Mouse (Mus musculus): ENCODE results near the gene Rapgef4. TPM values are rescaled to one million over a fixed set of nuclear protein-coding genes. Genes with fewer than 3 reads are reported as not detected.

Gene Rapgef4
- polyA plus RNA-seq (2014; fragmentation: Nextera tagmentation; extraction: Ambion mirVana), result 2.3 and 2.9 TPM in 2 replicates

DNA sequence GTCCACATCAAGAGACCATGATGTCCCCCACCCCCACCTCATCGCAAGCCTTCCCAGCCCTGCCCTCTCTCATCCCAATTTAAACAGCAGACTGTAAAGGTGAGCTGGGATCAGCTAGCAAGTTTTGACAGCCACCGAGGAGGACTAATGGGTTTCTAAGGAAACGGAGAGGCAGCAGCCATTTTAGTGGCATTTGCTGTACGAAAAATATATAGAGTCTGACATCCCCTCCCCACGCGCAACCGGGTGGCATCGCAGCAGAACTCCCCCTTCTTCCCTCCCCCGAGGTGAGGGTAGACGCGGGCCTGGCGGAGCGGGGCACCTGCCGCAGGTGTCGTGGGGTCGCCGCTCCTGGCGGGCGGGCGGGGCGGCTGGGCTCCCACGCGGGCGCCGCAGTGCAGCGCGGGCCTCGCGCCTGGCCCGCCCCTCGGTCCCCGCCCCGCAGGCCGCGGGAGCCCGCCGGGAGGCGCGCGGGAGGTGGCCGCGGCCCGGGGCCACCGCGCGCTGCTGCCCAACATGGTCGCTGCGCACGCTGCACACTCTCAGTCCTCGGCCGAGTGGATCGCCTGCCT lies at the start of gene Rapgef4:
Gene Rapgef4 (plus strand): TSS at position 470 of the 572 bp plus-strand sequence.
- ATAC-seq (ENCODE audit: low FRiP score), result peak; percentile 60; the same call in 1 of the 2 replicates
- Histone ChIP-seq H3K27me3 (ENCODE audit: control insufficient read depth, insufficient read depth, low read length) (peaks cover 10% of the 10 kb centered on the region; the same call in 1 of the 2 replicates), H3K4me1 (replicated peaks; ENCODE audit: control insufficient read depth, insufficient read depth, low read length) (0 out of 2 replicates have a peak, but pooled peaks cover 3% of the 10 kb centered on the region), H3K36me3 (ENCODE audit: control insufficient read depth, insufficient read depth, low read length) (no peaks in the 10 kb centered on the region), H3K9ac (ENCODE audit: low read depth, low read length) (peak within 1 kb of the TSS; percentile 66), H3K9me3 (ENCODE audit: control insufficient read depth, low read length) (no peaks in the 10 kb centered on the region), H3K4me3 (ENCODE audit: low read depth, low read length) (peak within 1 kb of the TSS; percentile 52), H3K27ac (ENCODE audit: low read depth, low read length) (no peak within 1 kb of the TSS), H3K4me2 (replicated peaks; ENCODE audit: low read depth, low read length) (peak within 1 kb of the TSS; percentile 96)
- under 1% methylated on average over 41 of the region's 52 CpGs for WGBS
- peak; percentile 45 for DNase-seq (ENCODE audit: low spot score)

DNA sequence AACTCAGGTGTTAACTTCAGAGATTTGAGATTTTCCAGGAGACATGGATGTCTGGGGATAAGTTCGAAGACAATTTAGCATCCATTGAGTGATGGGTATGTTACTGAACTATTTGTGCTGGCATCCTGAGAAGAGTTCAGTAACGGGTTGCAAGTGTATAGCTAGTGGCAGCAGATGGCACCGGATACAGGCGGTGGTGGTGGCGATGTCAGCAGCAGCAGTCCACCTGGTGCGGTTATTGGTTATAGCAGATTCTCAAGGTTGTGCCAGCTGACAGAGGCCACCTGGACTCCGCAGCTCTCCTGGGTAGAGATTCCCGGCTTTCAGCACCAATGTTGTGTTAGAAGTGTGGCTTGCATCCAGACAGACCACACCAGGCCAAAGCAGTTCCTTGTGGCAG lies 47.0 kb upstream of the Rapgef4 start:
- Histone ChIP-seq H3K36me3 (ENCODE audit: control insufficient read depth, insufficient read depth, low read length) (no peaks in the 10 kb centered on the region), H3K27ac (ENCODE audit: low read depth, low read length) (no peak overlapping the region), H3K4me3 (ENCODE audit: low read depth, low read length) (no peak overlapping the region), H3K4me1 (replicated peaks; ENCODE audit: control insufficient read depth, insufficient read depth, low read length) (no peaks in the 10 kb centered on the region), H3K4me2 (replicated peaks; ENCODE audit: low read depth, low read length) (no peak overlapping the region), H3K9ac (ENCODE audit: low read depth, low read length) (no peak overlapping the region), H3K9me3 (ENCODE audit: control insufficient read depth, low read length) (no peaks in the 10 kb centered on the region), H3K27me3 (ENCODE audit: control insufficient read depth, insufficient read depth, low read length) (no peaks in the 10 kb centered on the region)
- WGBS, result 91% methylated on average over 8 of the region's 8 CpGs
- DNase-seq (ENCODE audit: low spot score) (no peak), ATAC-seq (ENCODE audit: low FRiP score) (no peak)

- Histone ChIP-seq H3K9me3 (ENCODE audit: control insufficient read depth, low read length) (no peaks in the 10 kb centered on the region), H3K27me3 (ENCODE audit: control insufficient read depth, insufficient read depth, low read length) (no peaks in the 10 kb centered on the region), H3K9ac (ENCODE audit: low read depth, low read length) (no peak overlapping the region), H3K27ac (ENCODE audit: low read depth, low read length) (no peak overlapping the region), H3K4me2 (replicated peaks; ENCODE audit: low read depth, low read length) (no peak overlapping the region), H3K4me1 (replicated peaks; ENCODE audit: control insufficient read depth, insufficient read depth, low read length) (no peaks in the 10 kb centered on the region), H3K36me3 (ENCODE audit: control insufficient read depth, insufficient read depth, low read length) (no peaks in the 10 kb centered on the region), H3K4me3 (ENCODE audit: low read depth, low read length) (no peak overlapping the region)
- ATAC-seq (ENCODE audit: low FRiP score) (no peak), DNase-seq (ENCODE audit: low spot score) (no peak)
- WGBS, result 91% methylated on average over 1 of the region's 1 CpGs
Observed at GRCm38 (mm10) chr2:71936711-71937110, 44.3 kb upstream of the Rapgef4 start.

GRCm38 (mm10) chr2:71937649-71938308 lies 43.3 kb upstream of the Rapgef4 start:
- Histone ChIP-seq H3K4me2 (replicated peaks; ENCODE audit: low read depth, low read length) (no peak overlapping the region), H3K4me3 (ENCODE audit: low read depth, low read length) (no peak overlapping the region), H3K27me3 (ENCODE audit: control insufficient read depth, insufficient read depth, low read length) (no peaks in the 10 kb centered on the region), H3K27ac (ENCODE audit: low read depth, low read length) (no peak overlapping the region), H3K4me1 (replicated peaks; ENCODE audit: control insufficient read depth, insufficient read depth, low read length) (no peaks in the 10 kb centered on the region), H3K9ac (ENCODE audit: low read depth, low read length) (no peak overlapping the region), H3K9me3 (ENCODE audit: control insufficient read depth, low read length) (no peaks in the 10 kb centered on the region), H3K36me3 (ENCODE audit: control insufficient read depth, insufficient read depth, low read length) (no peaks in the 10 kb centered on the region)
- WGBS, result 77% methylated on average over 3 of the region's 3 CpGs
- DNase-seq (ENCODE audit: low spot score) (peak; percentile 19), ATAC-seq (ENCODE audit: low FRiP score) (no peak)

GRCm38 (mm10) chr2:71938716-71939393 lies 42.2 kb upstream of the Rapgef4 start:
- WGBS, result 68% methylated on average over 6 of the region's 6 CpGs
- DNase-seq (ENCODE audit: low spot score) (no peak), ATAC-seq (ENCODE audit: low FRiP score) (no peak)
- no peak overlapping the region for H3K4me3 ChIP-seq (ENCODE audit: low read depth, low read length)
- no peaks in the 10 kb centered on the region for H3K9me3 ChIP-seq (ENCODE audit: control insufficient read depth, low read length)
- no peak overlapping the region for H3K9ac ChIP-seq (ENCODE audit: low read depth, low read length)
- H3K27ac ChIP-seq (ENCODE audit: low read depth, low read length), result no peak overlapping the region
- H3K36me3 ChIP-seq (ENCODE audit: control insufficient read depth, insufficient read depth, low read length), result no peaks in the 10 kb centered on the region
- H3K27me3 ChIP-seq (ENCODE audit: control insufficient read depth, insufficient read depth, low read length), result no peaks in the 10 kb centered on the region
- H3K4me2 ChIP-seq (replicated peaks; ENCODE audit: low read depth, low read length), result no peak overlapping the region
- no peaks in the 10 kb centered on the region for H3K4me1 ChIP-seq (replicated peaks; ENCODE audit: control insufficient read depth, insufficient read depth, low read length)

DNA sequence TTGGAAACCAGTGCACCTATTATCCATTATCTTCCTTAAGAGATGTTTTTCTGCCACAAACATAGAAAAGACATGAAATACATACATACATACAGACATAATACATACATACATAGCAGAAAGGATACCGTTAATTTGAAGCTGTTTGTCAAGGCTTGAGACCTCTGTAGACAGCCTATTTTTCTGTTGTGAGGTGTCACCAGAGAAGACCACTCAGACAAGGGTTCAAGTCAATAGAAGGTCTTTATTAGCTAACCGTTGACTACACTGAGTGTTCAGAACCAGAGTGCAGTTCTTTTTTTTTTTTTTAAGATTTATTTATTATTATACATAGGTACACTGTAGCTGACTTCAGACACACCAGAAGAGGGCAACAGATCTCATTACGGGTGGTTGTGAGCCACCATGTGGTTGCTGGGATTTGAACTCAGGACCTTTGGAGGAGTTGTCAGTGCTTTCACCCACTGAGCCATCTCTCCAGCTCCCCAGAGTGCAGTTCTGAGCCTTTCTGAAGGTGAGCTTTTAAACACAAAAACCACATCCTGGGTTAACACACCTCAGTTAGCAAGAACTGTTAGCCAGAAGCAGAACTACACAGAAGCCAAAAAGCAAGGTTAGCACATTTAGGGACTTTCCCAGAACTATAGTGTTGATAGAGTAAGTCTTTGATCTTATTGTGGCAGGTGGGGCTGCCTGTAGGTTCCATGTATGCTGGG lies 39.9 kb upstream of the Rapgef4 start:
- no peak overlapping the region for H3K4me2 ChIP-seq (replicated peaks; ENCODE audit: low read depth, low read length)
- no peak for DNase-seq (ENCODE audit: low spot score)
- H3K27me3 ChIP-seq (ENCODE audit: control insufficient read depth, insufficient read depth, low read length), result no peaks in the 10 kb centered on the region
- no peak overlapping the region for H3K27ac ChIP-seq (ENCODE audit: low read depth, low read length)
- H3K9me3 ChIP-seq (ENCODE audit: control insufficient read depth, low read length), result no peaks in the 10 kb centered on the region
- no peaks in the 10 kb centered on the region for H3K4me1 ChIP-seq (replicated peaks; ENCODE audit: control insufficient read depth, insufficient read depth, low read length)
- H3K36me3 ChIP-seq (ENCODE audit: control insufficient read depth, insufficient read depth, low read length), result no peaks in the 10 kb centered on the region
- no peak for ATAC-seq (ENCODE audit: low FRiP score)
- H3K9ac ChIP-seq (ENCODE audit: low read depth, low read length), result no peak overlapping the region
- no peak overlapping the region for H3K4me3 ChIP-seq (ENCODE audit: low read depth, low read length)
- 93% methylated on average over 3 of the region's 3 CpGs for WGBS

GRCm38 (mm10) chr2:71941721-71942087 lies 39.3 kb upstream of the Rapgef4 start:
- DNase-seq (ENCODE audit: low spot score) (no peak), ATAC-seq (ENCODE audit: low FRiP score) (no peak)
- Histone ChIP-seq H3K27me3 (ENCODE audit: control insufficient read depth, insufficient read depth, low read length) (no peaks in the 10 kb centered on the region), H3K27ac (ENCODE audit: low read depth, low read length) (no peak overlapping the region), H3K9me3 (ENCODE audit: control insufficient read depth, low read length) (no peaks in the 10 kb centered on the region), H3K4me2 (replicated peaks; ENCODE audit: low read depth, low read length) (no peak overlapping the region), H3K36me3 (ENCODE audit: control insufficient read depth, insufficient read depth, low read length) (no peaks in the 10 kb centered on the region), H3K4me1 (replicated peaks; ENCODE audit: control insufficient read depth, insufficient read depth, low read length) (no peaks in the 10 kb centered on the region), H3K4me3 (ENCODE audit: low read depth, low read length) (no peak overlapping the region), H3K9ac (ENCODE audit: low read depth, low read length) (no peak overlapping the region)
- 85% methylated on average over 5 of the region's 5 CpGs for WGBS

DNA sequence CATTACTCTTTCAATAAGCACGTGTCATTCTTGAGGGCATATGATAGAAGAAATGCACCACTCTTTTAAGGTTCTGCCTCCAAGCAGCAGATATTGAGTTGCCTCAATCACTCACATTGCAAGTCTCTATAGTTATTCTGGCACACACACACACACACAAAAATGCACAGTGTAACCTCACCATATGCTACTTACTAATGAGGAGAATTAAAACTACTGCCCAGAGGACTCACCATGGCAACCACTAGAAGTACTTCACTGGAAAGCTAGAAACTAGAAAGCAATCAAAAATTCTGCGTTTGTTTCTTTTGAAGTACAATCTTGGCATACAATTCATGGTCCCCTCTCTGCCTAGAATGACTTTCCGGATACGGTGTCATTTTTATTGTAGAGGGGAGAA lies 29.8 kb upstream of the Rapgef4 start:
- 91% methylated on average over 4 of the region's 4 CpGs for WGBS
- DNase-seq (ENCODE audit: low spot score) (no peak), ATAC-seq (ENCODE audit: low FRiP score) (no peak)
- Histone ChIP-seq H3K4me1 (replicated peaks; ENCODE audit: control insufficient read depth, insufficient read depth, low read length) (no peaks in the 10 kb centered on the region), H3K9me3 (ENCODE audit: control insufficient read depth, low read length) (no peaks in the 10 kb centered on the region), H3K27ac (ENCODE audit: low read depth, low read length) (no peak overlapping the region), H3K27me3 (ENCODE audit: control insufficient read depth, insufficient read depth, low read length) (no peaks in the 10 kb centered on the region), H3K9ac (ENCODE audit: low read depth, low read length) (no peak overlapping the region), H3K4me3 (ENCODE audit: low read depth, low read length) (no peak overlapping the region), H3K4me2 (replicated peaks; ENCODE audit: low read depth, low read length) (no peak overlapping the region), H3K36me3 (ENCODE audit: control insufficient read depth, insufficient read depth, low read length) (no peaks in the 10 kb centered on the region)

All from hindbrain, embryonic 11.5 days (tissue).